Mouse (Mus musculus): Measurements from ENCODE around the gene Pdzd8. TPM values are rescaled to one million over a fixed set of nuclear protein-coding genes. Genes with fewer than 3 reads are reported as not detected.

Gene Pdzd8
- polyA plus RNA-seq, 1 experiment from 2014 or later: 8.4 TPM

DNA sequence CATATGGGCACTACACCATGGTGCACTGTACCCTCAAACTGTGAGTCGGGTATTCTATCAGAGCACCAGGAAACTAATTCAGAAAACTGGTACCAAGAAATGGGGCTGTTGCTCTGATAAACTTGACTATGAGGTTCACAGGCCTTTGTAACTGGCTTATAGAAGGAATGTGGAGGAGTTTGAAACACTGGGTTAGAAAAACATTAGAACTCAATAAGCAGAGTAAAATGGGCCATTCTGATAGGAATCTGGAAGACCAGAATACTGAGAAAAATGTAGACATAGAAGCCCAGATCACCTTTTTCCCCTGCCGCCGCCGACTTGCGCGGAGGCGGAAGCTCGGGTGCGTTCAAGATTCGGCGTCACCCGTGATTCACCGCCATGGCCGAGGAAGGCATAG is 23.6 kb downstream of the Pdzd8 start, which contains the start of gene Rps12-ps3:
Gene Rps12-ps3 (plus strand): TSS at position 301 of the 400 bp plus-strand sequence.
- ATAC-seq: no peak
- no peak within 1 kb of the TSS for H3K9ac ChIP-seq
- peaks cover 5% of the 10 kb centered on the region; the same call in 1 of the 2 replicates for H3K36me3 ChIP-seq (ENCODE audit: poor library complexity, severe bottlenecking)
- WGBS: 99% methylated on average over 11 of the region's 14 CpGs
- no peaks in the 10 kb centered on the region for H3K4me1 ChIP-seq
- H3K27ac ChIP-seq: no peak within 1 kb of the TSS
- H3K9me3 ChIP-seq (replicated peaks): no peaks in the 10 kb centered on the region
- H3K27me3 ChIP-seq: no peaks in the 10 kb centered on the region
- H3K4me3 ChIP-seq: no peak within 1 kb of the TSS
- H3K4me2 ChIP-seq: no peak within 1 kb of the TSS

DNA sequence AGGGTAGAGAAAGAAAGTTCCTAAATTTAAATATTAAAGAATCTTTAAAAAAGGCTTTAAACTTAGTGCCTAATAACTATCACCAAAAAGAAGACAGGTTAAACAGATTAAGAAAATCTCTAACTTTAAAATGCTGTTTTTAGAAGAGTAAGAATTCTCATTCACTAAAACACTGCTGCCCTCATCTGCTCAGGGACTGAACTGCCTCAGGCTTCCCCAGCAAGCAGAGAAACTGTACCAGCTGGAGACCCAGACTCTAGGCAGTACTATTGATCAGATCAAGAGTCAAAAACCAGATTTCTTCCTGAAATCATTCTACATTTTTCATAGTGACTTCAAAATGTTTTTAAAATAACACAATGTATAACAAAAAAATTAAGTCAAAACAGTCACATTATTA is 29.0 kb downstream of the Pdzd8 start:
- Histone ChIP-seq H3K4me2 (no peak overlapping the region), H3K9me3 (replicated peaks) (no peaks in the 10 kb centered on the region), H3K4me3 (no peak overlapping the region), H3K36me3 (ENCODE audit: poor library complexity, severe bottlenecking) (no peaks in the 10 kb centered on the region), H3K9ac (no peak overlapping the region), H3K27me3 (no peaks in the 10 kb centered on the region), H3K4me1 (no peaks in the 10 kb centered on the region), H3K27ac (no peak overlapping the region)
- ATAC-seq: no peak

DNA sequence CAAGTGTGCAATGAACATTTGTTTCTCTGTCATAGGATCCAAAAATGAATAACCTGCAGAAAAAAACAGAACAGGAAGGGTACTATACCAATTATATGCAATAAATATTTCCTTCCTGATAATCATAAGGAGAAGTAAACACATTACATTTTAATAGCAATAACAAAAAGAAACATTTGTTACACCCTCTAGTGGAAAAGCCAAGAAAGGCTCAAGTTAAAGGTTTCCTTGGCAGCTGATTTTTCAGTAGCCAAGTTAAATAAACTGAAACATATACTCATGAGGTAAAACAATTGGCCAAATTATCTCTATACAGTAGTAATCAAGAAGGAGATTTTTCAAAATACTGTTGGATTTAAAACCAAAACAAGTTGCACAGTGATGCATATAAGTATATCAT is 30.3 kb downstream of the Pdzd8 start:
- no peaks in the 10 kb centered on the region for H3K27me3 ChIP-seq
- no peak overlapping the region for H3K9ac ChIP-seq
- H3K4me3 ChIP-seq: no peak overlapping the region
- H3K4me1 ChIP-seq: no peaks in the 10 kb centered on the region
- no peaks in the 10 kb centered on the region for H3K9me3 ChIP-seq (replicated peaks)
- no peak overlapping the region for H3K4me2 ChIP-seq
- H3K36me3 ChIP-seq (ENCODE audit: poor library complexity, severe bottlenecking): no peaks in the 10 kb centered on the region
- no peak for ATAC-seq
- H3K27ac ChIP-seq: no peak overlapping the region

DNA sequence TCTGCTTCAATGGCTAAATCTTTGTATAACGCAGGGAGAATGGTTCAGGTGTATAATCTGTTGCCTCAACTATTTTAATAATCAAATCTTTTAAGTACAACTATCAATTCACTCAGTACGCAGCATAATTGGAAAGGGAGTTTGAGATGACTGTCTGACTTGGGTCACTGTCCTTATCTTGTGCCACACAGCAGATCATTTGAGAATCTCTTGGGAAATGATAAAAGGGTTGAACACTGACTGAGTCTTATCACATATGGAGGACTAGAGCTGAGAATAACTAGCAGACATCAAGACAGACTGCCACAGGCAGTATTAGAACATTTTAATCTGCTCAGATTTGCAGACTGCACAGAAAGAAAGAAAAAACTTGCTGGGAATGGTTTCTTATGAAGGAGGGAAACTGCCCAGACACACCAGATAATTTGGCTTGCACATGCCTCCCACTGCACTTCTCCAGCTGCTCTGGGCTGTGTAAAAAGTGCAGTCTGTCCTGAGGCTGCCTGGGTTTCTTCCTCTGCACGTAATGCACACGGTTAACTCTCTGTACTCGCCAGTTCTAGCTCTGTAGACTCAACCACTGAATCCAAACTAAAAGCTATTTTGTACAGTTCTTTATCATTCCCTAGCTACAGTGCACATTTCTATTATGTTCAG is 53.3 kb downstream of the Pdzd8 start:
- Histone ChIP-seq H3K9me3 (replicated peaks) (no peaks in the 10 kb centered on the region), H3K27ac (no peak overlapping the region), H3K27me3 (no peaks in the 10 kb centered on the region), H3K36me3 (ENCODE audit: poor library complexity, severe bottlenecking) (peaks cover 5% of the 10 kb centered on the region), H3K4me1 (no peaks in the 10 kb centered on the region), H3K4me3 (no peak overlapping the region), H3K9ac (no peak overlapping the region), H3K4me2 (no peak overlapping the region)
- no peak for ATAC-seq
- WGBS: 85% methylated on average over 5 of the region's 5 CpGs

DNA sequence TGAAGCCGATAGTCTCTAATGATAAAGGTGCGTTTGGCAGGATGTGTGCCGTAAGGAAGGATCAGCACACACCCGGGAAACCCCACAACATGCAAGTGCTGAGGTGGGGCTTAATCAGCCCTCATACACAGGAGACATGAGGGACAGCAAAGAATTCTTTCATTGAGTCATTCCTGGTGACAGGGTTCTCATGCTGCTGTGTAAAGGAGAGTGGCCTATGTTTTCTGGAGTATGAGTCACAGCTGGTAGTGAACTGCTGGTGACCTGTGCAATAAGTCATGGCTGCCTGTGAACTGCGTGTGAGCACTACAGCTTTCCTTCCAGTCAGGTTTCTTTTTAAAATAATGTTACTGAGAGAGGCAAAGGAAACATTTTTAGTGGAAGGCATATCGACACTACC is 55.8 kb downstream of the Pdzd8 start:
- H3K9me3 ChIP-seq (replicated peaks): no peaks in the 10 kb centered on the region
- H3K4me2 ChIP-seq: no peak overlapping the region
- WGBS: 93% methylated on average over 6 of the region's 6 CpGs
- no peaks in the 10 kb centered on the region for H3K4me1 ChIP-seq
- no peak for ATAC-seq
- H3K27me3 ChIP-seq: no peaks in the 10 kb centered on the region
- peaks cover 5% of the 10 kb centered on the region; the same call in 1 of the 2 replicates for H3K36me3 ChIP-seq (ENCODE audit: poor library complexity, severe bottlenecking)
- H3K4me3 ChIP-seq: no peak overlapping the region
- H3K9ac ChIP-seq: no peak overlapping the region
- H3K27ac ChIP-seq: no peak overlapping the region

DNA sequence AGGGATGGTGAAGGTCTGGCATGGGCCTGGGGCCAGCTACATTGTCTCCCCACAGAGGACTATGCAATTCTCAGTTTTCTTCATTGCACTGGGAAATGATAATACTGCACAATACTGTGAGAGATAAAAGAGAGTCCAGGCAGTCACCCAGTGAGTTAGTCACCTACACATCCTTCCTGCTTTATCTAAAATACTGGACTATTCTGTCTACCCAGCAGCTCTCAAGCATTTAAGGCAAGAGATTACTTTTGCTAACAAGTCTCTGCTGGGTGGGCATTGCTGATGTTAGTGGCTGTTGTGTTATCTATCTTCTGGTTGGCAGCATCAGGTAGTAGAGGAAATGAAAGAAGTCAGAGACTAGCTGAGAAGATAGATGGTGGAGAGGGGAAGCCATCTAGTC is 56.5 kb downstream of the Pdzd8 start:
- no peak overlapping the region for H3K27ac ChIP-seq
- H3K4me2 ChIP-seq: no peak overlapping the region
- no peaks in the 10 kb centered on the region for H3K27me3 ChIP-seq
- H3K9ac ChIP-seq: no peak overlapping the region
- no peak for ATAC-seq
- H3K4me3 ChIP-seq: no peak overlapping the region
- no peaks in the 10 kb centered on the region for H3K4me1 ChIP-seq
- no peaks in the 10 kb centered on the region for H3K9me3 ChIP-seq (replicated peaks)
- H3K36me3 ChIP-seq (ENCODE audit: poor library complexity, severe bottlenecking): peaks cover 5% of the 10 kb centered on the region; the same call in 1 of the 2 replicates

DNA sequence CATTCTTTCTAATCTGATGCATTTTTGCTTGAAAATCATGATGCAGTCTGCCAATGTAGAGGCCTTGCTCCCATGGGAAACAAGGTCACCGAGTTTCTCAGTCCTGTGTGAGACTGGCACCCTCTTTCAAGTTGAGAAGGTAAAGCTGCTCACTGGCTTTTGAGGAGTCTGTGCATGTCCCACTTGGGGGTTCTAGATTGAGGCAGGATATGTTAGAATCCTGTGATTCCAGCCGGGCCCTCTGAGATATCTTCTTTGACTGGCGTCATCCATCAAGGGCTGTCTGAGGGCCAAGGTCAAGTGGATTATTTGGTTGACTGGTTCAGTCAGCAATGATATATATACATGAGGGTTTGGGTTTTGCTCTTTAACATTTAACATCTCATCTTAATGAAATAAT is 63.6 kb downstream of the Pdzd8 start:
- no peak overlapping the region for H3K9ac ChIP-seq
- ATAC-seq: no peak
- no peaks in the 10 kb centered on the region for H3K4me1 ChIP-seq
- no peaks in the 10 kb centered on the region for H3K27me3 ChIP-seq
- no peak overlapping the region for H3K4me2 ChIP-seq
- H3K27ac ChIP-seq: no peak overlapping the region
- 90% methylated on average over 3 of the region's 3 CpGs for WGBS
- peaks cover 14% of the 10 kb centered on the region for H3K36me3 ChIP-seq (ENCODE audit: poor library complexity, severe bottlenecking)
- H3K9me3 ChIP-seq (replicated peaks): no peaks in the 10 kb centered on the region
- no peak overlapping the region for H3K4me3 ChIP-seq

DNA sequence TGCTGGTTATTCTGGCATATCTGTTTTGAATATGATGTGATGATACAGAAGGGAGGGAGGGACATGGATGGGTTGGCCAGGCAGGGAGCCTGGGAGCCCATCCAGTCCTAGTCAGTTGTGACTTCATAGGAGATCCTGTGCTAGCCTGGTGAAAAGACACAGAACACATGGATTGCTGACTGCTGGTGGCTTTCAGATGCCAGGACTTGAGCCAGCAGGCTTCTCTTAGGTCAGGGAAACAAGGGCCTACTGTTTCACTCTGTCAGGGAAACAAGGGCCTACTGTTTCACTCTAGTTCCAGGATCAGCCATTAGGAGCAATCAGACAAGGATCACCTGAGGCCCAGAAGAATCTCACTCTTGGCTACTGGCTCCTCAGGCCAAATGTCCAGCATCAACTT is 64.7 kb downstream of the Pdzd8 start:
- Histone ChIP-seq H3K9me3 (replicated peaks) (no peaks in the 10 kb centered on the region), H3K36me3 (ENCODE audit: poor library complexity, severe bottlenecking) (peaks cover 14% of the 10 kb centered on the region), H3K9ac (no peak overlapping the region), H3K27me3 (no peaks in the 10 kb centered on the region), H3K4me3 (no peak overlapping the region), H3K4me1 (no peaks in the 10 kb centered on the region), H3K4me2 (no peak overlapping the region), H3K27ac (no peak overlapping the region)
- ATAC-seq: no peak

DNA sequence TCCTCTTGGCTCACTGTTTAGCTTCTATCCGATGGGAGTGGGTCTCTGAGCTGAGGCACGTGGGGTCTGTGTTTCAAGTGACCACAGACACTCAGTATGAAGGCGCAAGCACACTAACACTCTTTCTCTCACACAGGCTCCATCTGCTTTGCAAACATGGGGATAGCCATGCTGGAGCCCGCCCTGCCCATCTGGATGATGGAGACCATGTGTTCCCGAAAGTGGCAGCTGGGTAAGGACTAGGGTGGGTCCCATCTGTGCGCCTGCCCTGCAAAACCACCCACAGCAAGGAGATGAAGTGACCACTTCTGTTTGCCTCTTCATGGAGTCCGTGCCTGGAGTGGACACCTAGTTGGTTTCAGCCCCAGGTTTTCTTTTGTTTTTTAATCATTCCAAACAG is 69.2 kb downstream of the Pdzd8 start:
- Histone ChIP-seq H3K4me2 (no peak overlapping the region), H3K27ac (no peak overlapping the region), H3K9me3 (replicated peaks) (no peaks in the 10 kb centered on the region), H3K9ac (no peak overlapping the region), H3K4me1 (no peaks in the 10 kb centered on the region), H3K4me3 (no peak overlapping the region), H3K36me3 (ENCODE audit: poor library complexity, severe bottlenecking) (peaks cover 9% of the 10 kb centered on the region), H3K27me3 (no peaks in the 10 kb centered on the region)
- ATAC-seq: no peak
- WGBS: 84% methylated on average over 7 of the region's 7 CpGs

DNA sequence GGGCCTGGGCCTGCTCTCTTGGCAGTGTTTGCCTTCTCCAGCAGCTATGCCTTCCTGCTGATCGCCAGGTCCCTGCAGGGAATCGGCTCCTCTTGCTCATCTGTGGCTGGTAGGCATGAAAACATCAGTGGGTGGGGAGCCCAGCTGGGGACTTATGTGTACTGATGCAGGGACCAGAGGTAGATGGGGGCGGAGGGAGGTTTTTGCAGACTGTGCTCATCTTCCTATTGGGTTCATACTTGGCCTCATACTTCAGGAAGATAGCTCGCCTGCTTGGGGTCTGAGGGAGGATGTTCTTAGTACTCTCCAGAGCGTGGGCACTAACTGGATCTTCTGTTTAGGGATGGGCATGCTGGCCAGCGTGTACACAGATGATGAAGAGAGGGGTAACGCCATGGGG is 72.4 kb downstream of the Pdzd8 start:
- Histone ChIP-seq H3K36me3 (ENCODE audit: poor library complexity, severe bottlenecking) (no peaks in the 10 kb centered on the region; the same call in 1 of the 2 replicates), H3K4me1 (no peaks in the 10 kb centered on the region; the same call in 1 of the 2 replicates), H3K27ac (no peak overlapping the region), H3K4me3 (no peak overlapping the region), H3K27me3 (no peaks in the 10 kb centered on the region), H3K9me3 (replicated peaks) (no peaks in the 10 kb centered on the region), H3K4me2 (no peak overlapping the region), H3K9ac (0 out of 2 replicates have a peak overlapping the region, but pooled peaks have one; percentile 1)
- 92% methylated on average over 7 of the region's 7 CpGs for WGBS
- no peak for ATAC-seq

DNA sequence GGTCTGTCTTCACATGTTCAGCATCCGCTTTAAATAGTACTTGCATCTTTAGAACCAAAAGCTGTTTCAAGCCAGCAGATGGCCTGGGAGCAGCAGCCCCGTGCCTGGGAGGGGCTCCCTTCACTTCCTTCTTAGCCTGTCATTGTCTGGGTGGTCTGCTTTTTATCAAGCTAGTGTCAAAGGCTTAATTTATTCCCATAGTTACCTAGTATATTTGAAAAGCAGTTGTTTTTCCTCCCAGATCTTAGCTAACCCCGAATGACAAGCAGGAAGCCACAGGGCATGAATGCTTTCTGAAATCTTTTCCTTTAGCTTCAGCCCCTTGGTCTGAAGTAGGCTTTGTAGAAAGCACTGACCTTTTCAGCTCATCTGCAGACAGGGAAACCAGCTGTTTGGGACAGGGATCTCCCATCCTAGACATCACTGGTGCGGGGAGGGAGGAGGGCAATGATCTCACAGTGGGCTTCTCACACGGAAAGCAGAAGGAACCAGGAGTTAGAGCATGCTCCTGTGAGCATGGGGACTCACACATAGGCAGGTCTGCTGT is 78.1 kb downstream of the Pdzd8 start:
- Histone ChIP-seq H3K9me3 (replicated peaks) (no peaks in the 10 kb centered on the region), H3K36me3 (ENCODE audit: poor library complexity, severe bottlenecking) (no peaks in the 10 kb centered on the region), H3K4me2 (peak overlapping the region; percentile 31), H3K27ac (peak overlapping the region; percentile 88), H3K9ac (peak overlapping the region; percentile 35; the same call in 1 of the 2 replicates), H3K4me1 (peaks cover 45% of the 10 kb centered on the region), H3K4me3 (no peak overlapping the region), H3K27me3 (peaks cover 7% of the 10 kb centered on the region; the same call in 1 of the 2 replicates)
- ATAC-seq: peak; percentile 28; the same call in 1 of the 2 replicates
- WGBS: 16% methylated on average over 5 of the region's 5 CpGs

DNA sequence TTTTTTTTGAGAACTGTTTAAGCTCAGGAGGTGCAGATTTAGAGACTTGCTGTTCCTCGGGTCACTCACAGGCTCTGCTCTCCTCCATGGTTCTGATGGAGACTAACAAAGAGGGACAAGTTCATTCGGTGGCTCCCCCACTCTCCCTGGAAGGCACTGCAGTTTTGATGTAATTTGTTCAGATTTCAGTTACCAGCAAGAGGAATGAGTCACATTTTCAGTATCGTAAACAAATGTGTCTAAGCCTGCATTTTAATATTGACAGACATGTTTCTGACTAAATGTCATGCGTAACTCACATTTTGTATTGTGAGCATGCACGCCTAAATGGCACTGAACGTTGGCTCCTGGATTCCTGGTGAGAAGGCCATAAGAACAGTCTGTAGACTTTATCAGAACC is 79.7 kb downstream of the Pdzd8 start:
- Histone ChIP-seq H3K27ac (peak overlapping the region; percentile 88), H3K36me3 (ENCODE audit: poor library complexity, severe bottlenecking) (no peaks in the 10 kb centered on the region), H3K4me3 (no peak overlapping the region), H3K4me2 (peak overlapping the region; percentile 20; the same call in 1 of the 2 replicates), H3K9ac (no peak overlapping the region; the same call in 1 of the 2 replicates), H3K27me3 (peaks cover 19% of the 10 kb centered on the region; the same call in 1 of the 2 replicates), H3K4me1 (peaks cover 53% of the 10 kb centered on the region), H3K9me3 (replicated peaks) (no peaks in the 10 kb centered on the region)
- ATAC-seq: no peak
- WGBS: 50% methylated on average over 6 of the region's 6 CpGs
